Mouse (Mus musculus) embryonic facial prominence, embryonic 11.5 days (tissue): ENCODE measurements around the gene Foxj2. TPM values are rescaled to one million over a fixed set of nuclear protein-coding genes. Genes with fewer than 3 reads are reported as not detected.
A peak's percentile ranks its signal among the peaks of the same experiment; 100 is the strongest.

ENCODE experiments used
- ATAC-seq: fragments of 200-750 bp; cut with Nextera tagmentation; replicated peaks from 2 replicates; pipeline ENCODE4 v1.8.0; 2017; ENCODE audit warnings: low read depth; ENCODE audit not compliant: insufficient number of reproducible peaks, low FRiP score, low TSS enrichment
- DNase-seq: peaks from one replicate; pipeline ENCODE4 v3.0.0-alpha.2; 2015; ENCODE audit warnings: low spot score
- H3K27ac ChIP-seq: fragments of 300-500 bp; sonication (generic); replicated peaks from 2 replicates; pipeline ENCODE4 v1.5.1; 2014; ENCODE audit warnings: mild to moderate bottlenecking, low read depth, low read length, control low read depth
- H3K27me3 ChIP-seq: fragments of 300-500 bp; sonication (generic); 2 replicates; pipeline ENCODE4 v1.6.1; 2014; ENCODE audit warnings: mild to moderate bottlenecking, low read length, moderate library complexity, mixed read lengths; ENCODE audit not compliant: control insufficient read depth, insufficient read depth
- H3K36me3 ChIP-seq: fragments of 300-500 bp; sonication (generic); replicated peaks from 2 replicates; pipeline ENCODE4 v1.6.1; 2014; ENCODE audit warnings: low read depth, mild to moderate bottlenecking, low read length, moderate library complexity, mixed read lengths; ENCODE audit not compliant: control insufficient read depth, insufficient read depth
- H3K4me1 ChIP-seq: fragments of 300-500 bp; sonication (generic); 2 replicates; pipeline ENCODE4 v1.6.1; 2014; ENCODE audit warnings: low read length, mixed read lengths; ENCODE audit not compliant: control insufficient read depth, insufficient read depth
- H3K4me2 ChIP-seq: fragments of 300-500 bp; sonication (generic); 2 replicates; pipeline ENCODE4 v1.6.1; 2014; ENCODE audit warnings: low read depth, mild to moderate bottlenecking, control low read depth, low read length, moderate library complexity
- H3K4me3 ChIP-seq: fragments of 300-500 bp; sonication (generic); 2 replicates; pipeline ENCODE4 v1.5.1; 2014; ENCODE audit warnings: low read depth, low read length, control low read depth
- H3K9ac ChIP-seq: fragments of 300-500 bp; sonication (generic); replicated peaks from 2 replicates; pipeline ENCODE4 v1.6.1; 2014; ENCODE audit warnings: mild to moderate bottlenecking, control low read depth, low read length
- H3K9me3 ChIP-seq: fragments of 300-500 bp; sonication (generic); replicated peaks from 2 replicates; pipeline ENCODE4 v1.6.1; 2016; ENCODE audit warnings: mild to moderate bottlenecking, low read length, inconsistent platforms, mixed read lengths; ENCODE audit not compliant: control insufficient read depth
- WGBS: fragments of 180-500 bp; shearing (Covaris S2); extraction: QIAGEN DNeasy Blood & Tissue Kit; methylation state at CpG from one replicate; pipeline ENCODE4 v1.1.7; 2014; 5-methylcytosine and 5-hydroxymethylcytosine counted together
- polyA plus RNA-seq: library from polyadenylated mRNA; unstranded; fragments of >200 nt; fragmentation: Nextera tagmentation; extraction: Ambion mirVana; gene quantifications from 2 replicates; pipeline ENCODE4 v1.2.1, GENCODE M21; 2014

Foxj2 gene
- polyA plus RNA-seq, 1 experiment from 2014 or later: 4.0 TPM

DNA sequence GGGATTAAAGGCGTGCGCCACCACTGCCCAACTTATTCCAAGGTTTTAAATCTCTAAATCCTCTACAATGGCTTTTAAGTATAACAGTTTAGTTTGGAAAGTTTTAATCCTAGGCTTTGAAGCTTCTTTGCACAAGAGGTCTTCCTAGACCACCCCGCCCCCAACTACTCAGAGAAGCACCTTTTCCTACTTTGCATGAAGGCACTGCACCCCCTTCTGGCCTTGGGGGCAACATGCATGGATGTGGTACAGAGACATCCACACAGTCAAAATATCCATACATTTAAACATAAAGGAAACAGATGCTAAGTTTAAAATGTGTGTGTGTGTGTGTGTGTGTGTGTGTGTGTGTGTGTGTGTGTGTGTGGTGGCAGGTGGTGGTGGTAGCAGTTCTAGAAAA is 34.8 kb upstream of the Foxj2 start:
- DNase-seq (no peak), ATAC-seq (no peak)
- Histone ChIP-seq H3K4me1 (no peaks in the 10 kb centered on the region), H3K36me3 (no peaks in the 10 kb centered on the region), H3K4me2 (no peak overlapping the region), H3K9me3 (no peaks in the 10 kb centered on the region), H3K27ac (no peak overlapping the region), H3K27me3 (no peaks in the 10 kb centered on the region), H3K9ac (no peak overlapping the region), H3K4me3 (no peak overlapping the region)
- WGBS: 94% methylated on average over 3 of the region's 3 CpGs

DNA sequence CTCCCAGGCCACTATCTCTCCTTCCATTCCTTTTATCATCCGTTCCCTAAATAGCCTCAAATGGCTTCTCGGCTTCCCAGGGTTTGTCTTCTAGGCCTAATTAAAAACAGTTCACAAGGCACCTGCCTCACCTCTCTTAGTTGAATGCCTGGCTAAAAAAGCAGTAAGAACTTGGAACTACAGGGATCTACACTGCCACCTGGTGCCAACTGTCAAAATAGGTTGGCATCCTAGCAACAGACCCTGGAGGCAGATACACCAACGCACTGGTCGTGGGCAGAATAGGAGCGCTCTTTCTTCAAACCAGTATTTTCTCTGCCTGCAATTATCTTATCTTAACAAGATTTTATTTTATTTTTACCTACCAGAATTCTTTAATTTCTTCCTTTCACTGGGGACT is 33.4 kb upstream of the Foxj2 start:
- ATAC-seq (no peak), DNase-seq (peak; percentile 74)
- Histone ChIP-seq H3K4me3 (no peak overlapping the region), H3K27me3 (no peaks in the 10 kb centered on the region), H3K9ac (no peak overlapping the region), H3K27ac (no peak overlapping the region), H3K9me3 (no peaks in the 10 kb centered on the region), H3K4me2 (no peak overlapping the region), H3K4me1 (no peaks in the 10 kb centered on the region), H3K36me3 (no peaks in the 10 kb centered on the region)
- WGBS: 26% methylated on average over 5 of the region's 5 CpGs

DNA sequence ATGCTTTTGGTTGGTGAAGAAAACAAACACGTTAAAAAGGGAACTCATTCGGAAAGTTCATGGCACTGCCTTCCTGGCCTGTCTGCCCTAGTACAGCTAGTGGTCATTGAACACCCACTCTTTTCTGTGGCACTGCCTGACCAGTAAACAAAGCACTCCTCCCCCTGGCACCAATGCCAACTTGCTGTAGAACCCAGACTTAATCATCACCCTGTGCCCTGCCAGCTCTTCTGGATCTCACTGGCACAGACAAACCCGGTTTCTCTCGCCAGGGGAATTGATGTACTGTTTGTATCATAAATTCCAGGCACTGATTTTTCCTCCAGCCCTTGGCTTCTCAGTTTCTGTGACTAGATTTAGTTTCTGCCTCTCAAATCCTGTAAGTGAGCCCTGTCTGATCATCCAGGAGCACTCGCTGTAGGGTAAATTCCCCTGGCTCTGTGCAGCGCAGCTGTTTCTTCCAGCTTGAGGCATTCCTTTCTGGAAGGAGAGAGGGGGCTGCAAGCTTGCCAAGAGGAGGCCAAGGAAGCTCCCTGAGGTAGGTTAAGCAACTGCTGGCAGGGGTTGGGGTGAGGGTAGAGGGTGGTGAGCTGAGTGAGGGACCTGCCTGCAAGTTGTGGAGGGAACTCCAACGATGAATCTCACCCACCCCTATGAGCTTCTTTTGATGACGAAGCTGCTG is 24.3 kb upstream of the Foxj2 start:
- Histone ChIP-seq H3K4me1 (no peaks in the 10 kb centered on the region), H3K9me3 (no peaks in the 10 kb centered on the region), H3K4me3 (no peak overlapping the region), H3K4me2 (no peak overlapping the region), H3K36me3 (no peaks in the 10 kb centered on the region), H3K9ac (no peak overlapping the region), H3K27ac (no peak overlapping the region), H3K27me3 (no peaks in the 10 kb centered on the region)
- DNase-seq (no peak), ATAC-seq (no peak)
- WGBS: 72% methylated on average over 8 of the region's 8 CpGs

DNA sequence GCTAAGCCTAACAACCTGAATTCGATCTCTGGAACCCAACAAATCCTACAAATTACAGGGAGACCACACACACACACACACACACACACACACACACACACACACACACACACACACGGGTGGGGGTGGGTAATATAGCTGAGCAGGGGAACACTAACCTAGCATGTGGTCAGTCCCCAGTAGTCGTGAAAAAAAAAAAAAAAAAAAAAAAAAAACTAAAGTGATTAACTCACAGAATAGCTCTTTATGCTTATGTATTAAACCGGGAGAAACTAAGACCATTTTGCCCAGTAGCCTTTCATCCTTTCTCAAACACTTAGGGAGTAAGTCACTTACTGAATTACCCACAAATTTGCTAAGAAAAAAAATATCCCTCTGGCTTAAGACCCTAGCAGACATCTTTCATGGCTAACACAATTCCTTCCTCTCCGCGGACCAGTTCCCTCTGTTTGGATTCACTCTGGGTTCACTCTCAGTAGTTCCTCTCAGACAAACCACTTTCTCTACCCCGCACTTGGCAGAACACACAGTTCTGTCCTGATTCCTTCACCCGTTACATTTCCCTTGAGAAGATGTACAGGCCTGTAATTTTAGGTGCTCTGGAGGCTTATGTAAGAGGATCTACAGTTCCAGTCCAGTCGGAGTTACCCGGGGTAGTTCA is 18.9 kb upstream of the Foxj2 start:
- no peak overlapping the region for H3K27ac ChIP-seq
- no peak for ATAC-seq

DNA sequence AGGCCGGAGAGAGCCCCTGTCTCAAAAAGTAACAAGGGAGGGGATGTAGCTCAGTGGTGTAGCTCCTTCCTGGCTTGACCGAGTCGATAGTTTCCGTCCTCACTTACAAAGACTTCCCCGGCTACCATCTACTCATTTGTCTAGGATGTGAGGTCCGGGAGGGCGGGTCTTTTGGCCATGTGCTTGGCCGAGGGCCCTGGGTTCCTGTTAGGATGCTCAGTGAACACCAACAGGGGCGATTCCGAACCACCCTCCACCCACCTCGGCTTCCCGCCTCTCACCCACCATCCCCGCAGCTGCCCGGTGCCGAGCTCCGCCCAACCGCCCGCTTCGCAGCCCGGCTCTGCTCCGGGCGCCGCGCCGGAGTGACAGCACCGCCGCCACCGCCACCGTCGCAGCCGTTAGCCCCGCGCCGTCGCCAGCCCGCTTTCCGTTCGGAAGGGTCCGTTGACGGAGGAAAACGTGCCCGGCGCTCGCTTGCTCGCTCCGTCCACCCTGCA is 18.4 kb upstream of the Foxj2 start, which contains the start of gene Slc2a3:
Gene Slc2a3 (minus strand): TSS at position 340 of the 500 bp plus-strand sequence.
- no peak within 1 kb of the TSS for H3K27ac ChIP-seq
- peak within 1 kb of the TSS; percentile 88 for H3K4me2 ChIP-seq
- H3K36me3 ChIP-seq: no peaks in the 10 kb centered on the region
- no peaks in the 10 kb centered on the region for H3K9me3 ChIP-seq
- H3K27me3 ChIP-seq: 0 out of 2 replicates have a peak, but pooled peaks cover 2% of the 10 kb centered on the region
- no peaks in the 10 kb centered on the region for H3K4me1 ChIP-seq
- peak within 1 kb of the TSS; percentile 69 for H3K9ac ChIP-seq
- peak; percentile 32 for ATAC-seq
- WGBS: under 1% methylated on average over 46 of the region's 46 CpGs
- H3K4me3 ChIP-seq: peak within 1 kb of the TSS; percentile 48
- peak; percentile 57 for DNase-seq

More for the DNA sequence above, 18.9 kb upstream of the Foxj2 start:
- H3K9ac ChIP-seq: peak overlapping the region; percentile 69; the same call in 1 of the 2 replicates
- 47% methylated on average over 10 of the region's 10 CpGs for WGBS
- no peaks in the 10 kb centered on the region for H3K36me3 ChIP-seq
- H3K4me1 ChIP-seq: no peaks in the 10 kb centered on the region
- DNase-seq: peak; percentile 11
- H3K27me3 ChIP-seq: 0 out of 2 replicates have a peak, but pooled peaks cover 2% of the 10 kb centered on the region
- H3K9me3 ChIP-seq: no peaks in the 10 kb centered on the region
- H3K4me3 ChIP-seq: peak overlapping the region; percentile 48
- H3K4me2 ChIP-seq: peak overlapping the region; percentile 88

DNA sequence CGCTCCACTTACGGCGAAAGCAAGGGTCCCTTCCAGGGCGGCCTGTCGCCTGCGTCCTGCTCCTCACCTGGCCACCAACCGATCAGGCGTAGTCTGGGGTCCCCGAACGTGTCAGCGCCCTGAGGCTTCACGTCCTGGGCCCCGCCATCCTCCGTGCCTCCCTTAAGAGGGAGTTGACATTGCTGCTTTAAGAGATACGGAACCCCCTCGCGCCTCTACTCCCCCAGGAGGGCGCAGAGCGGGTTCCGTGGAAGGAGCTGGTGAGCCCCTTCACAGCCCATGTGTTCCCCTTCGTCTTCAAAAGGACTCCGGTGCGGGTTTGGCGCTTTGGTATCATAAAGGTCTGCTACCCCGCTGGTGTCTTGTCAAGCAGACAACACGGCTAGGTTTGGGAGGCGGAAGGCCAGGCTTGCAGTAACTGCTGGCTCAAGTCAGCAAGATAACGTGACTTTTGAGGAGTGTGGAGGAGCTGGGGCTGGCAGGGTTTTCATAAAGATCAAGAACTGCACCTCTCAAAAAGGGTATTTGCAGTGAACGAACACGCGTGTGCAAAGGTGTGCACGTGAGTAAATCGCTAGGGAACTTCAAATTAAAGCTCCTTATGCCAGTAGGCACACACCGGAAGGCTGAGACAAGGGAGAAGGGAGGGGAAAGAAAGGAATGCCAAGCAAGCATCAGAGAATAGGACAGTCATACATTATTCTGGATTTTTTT is 17.8 kb upstream of the Foxj2 start:
- H3K9me3 ChIP-seq: no peaks in the 10 kb centered on the region
- peak overlapping the region; percentile 69 for H3K9ac ChIP-seq
- WGBS: 2% methylated on average over 34 of the region's 34 CpGs
- H3K27me3 ChIP-seq: 0 out of 2 replicates have a peak, but pooled peaks cover 2% of the 10 kb centered on the region
- H3K4me1 ChIP-seq: no peaks in the 10 kb centered on the region
- H3K4me3 ChIP-seq: peak overlapping the region; percentile 48
- H3K27ac ChIP-seq: no peak overlapping the region
- DNase-seq: peak; percentile 43
- ATAC-seq: peak; percentile 57
- peak overlapping the region; percentile 88 for H3K4me2 ChIP-seq
- H3K36me3 ChIP-seq: no peaks in the 10 kb centered on the region

DNA sequence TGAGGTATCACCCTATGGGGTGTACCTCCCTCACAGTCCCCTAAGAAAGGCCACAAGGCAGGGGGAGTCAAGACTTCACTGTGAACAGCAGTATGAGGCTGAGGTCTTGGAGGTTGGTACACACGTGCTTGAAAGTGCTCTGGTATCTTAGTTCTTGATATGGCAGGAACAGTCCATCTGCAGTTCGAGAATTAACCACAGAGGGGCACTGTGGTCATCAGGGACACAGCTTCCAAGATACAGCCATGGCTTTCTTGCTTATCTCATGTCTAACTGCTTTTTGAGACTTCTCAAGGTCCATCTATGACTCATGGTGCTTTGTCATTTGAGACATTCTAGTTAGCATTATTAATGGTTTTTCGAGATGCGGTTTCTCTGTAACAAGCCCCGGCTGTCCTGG is 15.3 kb upstream of the Foxj2 start:
- H3K9me3 ChIP-seq: no peaks in the 10 kb centered on the region
- no peak overlapping the region for H3K9ac ChIP-seq
- DNase-seq (peak; percentile 79), ATAC-seq (0 out of 2 replicates have a peak, but pooled peaks have one; percentile 36)
- WGBS: 36% methylated on average over 5 of the region's 5 CpGs
- no peak overlapping the region for H3K4me3 ChIP-seq
- H3K4me1 ChIP-seq: no peaks in the 10 kb centered on the region
- H3K36me3 ChIP-seq: no peaks in the 10 kb centered on the region
- H3K27me3 ChIP-seq: 0 out of 2 replicates have a peak, but pooled peaks cover 2% of the 10 kb centered on the region
- no peak overlapping the region for H3K27ac ChIP-seq
- no peak overlapping the region for H3K4me2 ChIP-seq
